Mouse (Mus musculus) hindbrain, embryonic 14.5 days (tissue): ENCODE measurements around the gene Gm9046. TPM values are rescaled to one million over a fixed set of nuclear protein-coding genes. Genes with fewer than 3 reads are reported as not detected.
"Not testable (repeated sequence)": the region's sequence is repeated elsewhere in the genome, so short reads cannot be mapped to it uniquely, and the experiment has no call there.

Source experiments
- ATAC-seq: fragments of 200-750 bp; cut with Nextera tagmentation; 2 replicates; pipeline ENCODE4 v1.8.0; 2017; ENCODE audit warnings: moderate number of reproducible peaks, mild to moderate bottlenecking, moderate TSS enrichment, moderate library complexity; ENCODE audit not compliant: low FRiP score
- DNase-seq: peaks from one replicate; pipeline ENCODE4 v3.0.0-alpha.2; 2015; ENCODE audit warnings: low spot score
- H3K27ac ChIP-seq: fragments of 300-500 bp; sonication (generic); 2 replicates; pipeline ENCODE4 v1.5.1; 2014; ENCODE audit warnings: mild to moderate bottlenecking, moderate library complexity
- H3K27me3 ChIP-seq: fragments of 300-500 bp; sonication (generic); 2 replicates; pipeline ENCODE4 v1.6.1; 2014; ENCODE audit warnings: mild to moderate bottlenecking, low read length, mixed read lengths; ENCODE audit not compliant: control insufficient read depth, insufficient read depth
- H3K36me3 ChIP-seq: fragments of 300-500 bp; sonication (generic); replicated peaks from 2 replicates; pipeline ENCODE4 v1.6.1; 2014; ENCODE audit not compliant: control insufficient read depth, insufficient read depth
- H3K4me1 ChIP-seq: fragments of 300-500 bp; sonication (generic); replicated peaks from 2 replicates; pipeline ENCODE4 v1.6.1; 2014; ENCODE audit warnings: antibody characterized with exemption, low read length, mixed read lengths; ENCODE audit not compliant: control insufficient read depth, insufficient read depth
- H3K4me2 ChIP-seq: fragments of 300-500 bp; sonication (generic); replicated peaks from 2 replicates; pipeline ENCODE4 v1.6.1; 2014; ENCODE audit warnings: mild to moderate bottlenecking, moderate library complexity
- H3K4me3 ChIP-seq: fragments of 300-500 bp; sonication (generic); replicated peaks from 2 replicates; pipeline ENCODE4 v1.5.1; 2014; ENCODE audit warnings: mild to moderate bottlenecking, low read length
- H3K9ac ChIP-seq: fragments of 300-500 bp; sonication (generic); 2 replicates; pipeline ENCODE4 v1.6.1; 2014
- H3K9me3 ChIP-seq: fragments of 300-500 bp; sonication (generic); 2 replicates; pipeline ENCODE4 v1.6.1; 2016; ENCODE audit warnings: low read length; ENCODE audit not compliant: control insufficient read depth
- WGBS: fragments of 180-500 bp; shearing (Covaris S2); extraction: QIAGEN DNeasy Blood & Tissue Kit; methylation state at CpG from one replicate; pipeline ENCODE4 v1.1.7; 2014; 5-methylcytosine and 5-hydroxymethylcytosine counted together
- polyA plus RNA-seq: library from polyadenylated mRNA; unstranded; fragments of >200 nt; fragmentation: Nextera tagmentation; extraction: Ambion mirVana; gene quantifications from 2 replicates; pipeline ENCODE4 v1.2.1, GENCODE M21; 2014

Gm9046 gene
- not detected in 2 replicates for polyA plus RNA-seq

GRCm38 (mm10) chr10:118343155-118343554 is at the start of gene Gm9046:
Gene Gm9046 (minus strand): TSS chr10:118343255.
- not testable (repeated sequence) for DNase-seq, H3K9me3 ChIP-seq, H3K4me2 ChIP-seq, H3K36me3 ChIP-seq, H3K27ac ChIP-seq, ATAC-seq, H3K4me1 ChIP-seq, H3K4me3 ChIP-seq, H3K27me3 ChIP-seq, H3K9ac ChIP-seq
- no CpG with 5 or more reads among the region's 14 CpGs for WGBS

- H3K27ac ChIP-seq, result no peak overlapping the region
- no peaks in the 10 kb centered on the region for H3K4me1 ChIP-seq
- H3K27me3 ChIP-seq, result no peaks in the 10 kb centered on the region
- ATAC-seq (peak; percentile 91), DNase-seq (peak; percentile 92)
- H3K9me3 ChIP-seq, result no peaks in the 10 kb centered on the region
- peak overlapping the region; percentile 29; the same call in 1 of the 2 replicates for H3K9ac ChIP-seq
- H3K4me3 ChIP-seq, result no peak overlapping the region
- H3K4me2 ChIP-seq, result peak overlapping the region; percentile 45
- 7% methylated on average over 10 of the region's 10 CpGs for WGBS
- H3K36me3 ChIP-seq, result no peaks in the 10 kb centered on the region
Measured at GRCm38 (mm10) chr10:118370443-118370842, 27.4 kb upstream of the Gm9046 start.

- Histone ChIP-seq H3K27me3 (no peaks in the 10 kb centered on the region), H3K9me3 (no peaks in the 10 kb centered on the region), H3K36me3 (no peaks in the 10 kb centered on the region), H3K4me3 (no peak overlapping the region), H3K4me1 (no peaks in the 10 kb centered on the region), H3K4me2 (no peak overlapping the region), H3K27ac (no peak overlapping the region), H3K9ac (no peak overlapping the region)
- 85% methylated on average over 9 of the region's 9 CpGs for WGBS
- no peak for ATAC-seq
- no peak for DNase-seq
Measured at GRCm38 (mm10) chr10:118369518-118369917, 26.5 kb upstream of the Gm9046 start.

- not testable (repeated sequence) for H3K4me3 ChIP-seq, H3K4me1 ChIP-seq, H3K27me3 ChIP-seq, H3K36me3 ChIP-seq, H3K27ac ChIP-seq, H3K4me2 ChIP-seq, ATAC-seq, H3K9ac ChIP-seq, H3K9me3 ChIP-seq, DNase-seq
- no CpG with 5 or more reads among the region's 11 CpGs for WGBS
Measured at GRCm38 (mm10) chr10:118354005-118354404, 10.9 kb upstream of the Gm9046 start, which contains the start of gene Gm9049. Gene Gm9049 (minus strand): TSS chr10:118354105.

GRCm38 (mm10) chr10:118348579-118348978 is 5.5 kb upstream of the Gm9046 start, which contains the start of gene Gm9048:
Gene Gm9048 (minus strand): TSS chr10:118348679.
- not testable (repeated sequence) for ATAC-seq, H3K27me3 ChIP-seq, H3K4me1 ChIP-seq, H3K9ac ChIP-seq, H3K4me3 ChIP-seq, H3K4me2 ChIP-seq, H3K36me3 ChIP-seq, DNase-seq, H3K27ac ChIP-seq, H3K9me3 ChIP-seq
- WGBS, result 100% methylated on average over 1 of the region's 14 CpGs

GRCm38 (mm10) chr10:118337731-118338130 is 5.3 kb downstream of the Gm9046 start, which contains the start of gene Gm9045:
Gene Gm9045 (minus strand): TSS chr10:118337831.
- H3K27me3 ChIP-seq, H3K36me3 ChIP-seq, H3K4me2 ChIP-seq, ATAC-seq, H3K4me3 ChIP-seq, H3K27ac ChIP-seq, H3K4me1 ChIP-seq, H3K9ac ChIP-seq, H3K9me3 ChIP-seq, DNase-seq: not testable (repeated sequence)
- no CpG with 5 or more reads among the region's 14 CpGs for WGBS

GRCm38 (mm10) chr10:118332308-118332707 is 10.7 kb downstream of the Gm9046 start, which contains the start of gene Gm9044:
Gene Gm9044 (minus strand): TSS chr10:118332408.
- not testable (repeated sequence) for H3K36me3 ChIP-seq, H3K27ac ChIP-seq, DNase-seq, H3K4me3 ChIP-seq, H3K4me2 ChIP-seq, ATAC-seq, H3K9ac ChIP-seq, H3K4me1 ChIP-seq, H3K27me3 ChIP-seq, H3K9me3 ChIP-seq
- WGBS, result no CpG with 5 or more reads among the region's 14 CpGs

- not testable (repeated sequence) for H3K4me2 ChIP-seq, H3K4me1 ChIP-seq, H3K9ac ChIP-seq, H3K4me3 ChIP-seq, H3K27me3 ChIP-seq, H3K36me3 ChIP-seq, ATAC-seq, H3K27ac ChIP-seq, H3K9me3 ChIP-seq, DNase-seq
- WGBS, result no CpG with 5 or more reads among the region's 11 CpGs
Measured at GRCm38 (mm10) chr10:118326869-118327268, 16.2 kb downstream of the Gm9046 start, which contains the start of gene Gm9040. Gene Gm9040 (minus strand): TSS chr10:118326969.

- 92% methylated on average over 8 of the region's 8 CpGs for WGBS
- ATAC-seq (no peak), DNase-seq (no peak)
- Histone ChIP-seq H3K9ac (no peak overlapping the region), H3K4me1 (no peaks in the 10 kb centered on the region), H3K4me3 (no peak overlapping the region), H3K36me3 (no peaks in the 10 kb centered on the region), H3K27ac (no peak overlapping the region), H3K9me3 (no peaks in the 10 kb centered on the region), H3K4me2 (no peak overlapping the region), H3K27me3 (no peaks in the 10 kb centered on the region)
Measured at GRCm38 (mm10) chr10:118319024-118319423, 24.0 kb downstream of the Gm9046 start.

GRCm38 (mm10) chr10:118302133-118302532 is 40.9 kb downstream of the Gm9046 start:
- 48% methylated on average over 2 of the region's 2 CpGs for WGBS

More at GRCm38 (mm10) chr10:118302133-118302532, 40.9 kb downstream of the Gm9046 start:
- not testable (repeated sequence) for H3K9ac ChIP-seq, H3K36me3 ChIP-seq, H3K27me3 ChIP-seq, H3K27ac ChIP-seq, ATAC-seq, H3K9me3 ChIP-seq, H3K4me3 ChIP-seq, DNase-seq, H3K4me1 ChIP-seq, H3K4me2 ChIP-seq
